Mouse (Mus musculus) left cerebral cortex, postnatal 10 days (tissue): Measurements from ENCODE around the gene Cryga. TPM values are rescaled to one million over a fixed set of nuclear protein-coding genes. Genes with fewer than 3 reads are reported as not detected.
A peak's percentile ranks its signal among the peaks of the same experiment; 100 is the strongest.

Source experiments
- DNase-seq, 2 experiments: peaks; one replicate each; pipeline ENCODE4 v3.0.0; 2021 to 2022; ENCODE audit warnings: low spot score in 2 of 2, mixed read lengths in 1 of 2; ENCODE audit errors: extremely low spot score in 1 of 2
- intact Hi-C: fragments of 180-260 bp; cut with DNase I; formaldehyde crosslinking; loops from one replicate; pipeline ENCODE4 v1.15.1; 2025
- total RNA-seq, 2 experiments: library from RNA; stranded (reverse); gene quantifications; 2 replicates each; pipeline ENCODE4 v1.2.3; 2021

The Cryga gene
- 1 to 10 TPM in 1 of 2 experiments, under 1 TPM in 1; 0.67 to 2.5 TPM for total RNA-seq

DNA sequence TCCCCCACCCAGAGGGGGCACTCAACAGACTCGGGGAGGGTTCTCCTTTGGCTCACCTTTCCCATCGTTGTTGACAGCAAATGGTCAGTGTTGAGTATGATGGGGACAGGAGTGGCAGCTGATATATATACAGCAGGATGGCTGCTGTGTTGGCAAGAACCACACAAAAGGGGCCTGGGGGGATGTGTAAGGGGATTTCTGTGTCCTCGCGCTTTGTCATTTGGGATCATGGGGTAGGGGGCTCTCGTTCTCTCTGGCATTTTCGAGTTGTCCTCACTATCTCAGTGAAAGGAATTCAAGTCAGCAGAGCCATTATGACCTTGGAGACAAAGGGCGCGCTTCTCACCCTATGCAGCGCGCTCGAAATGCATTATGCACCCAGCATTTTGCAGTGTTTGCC is at the start of gene Cryga:
Gene Cryga, minus strand, starts transcription at position 101 of the 400 bp plus-strand sequence.
- DNase-seq = no peak
- intact Hi-C loops = no loop called here

DNA sequence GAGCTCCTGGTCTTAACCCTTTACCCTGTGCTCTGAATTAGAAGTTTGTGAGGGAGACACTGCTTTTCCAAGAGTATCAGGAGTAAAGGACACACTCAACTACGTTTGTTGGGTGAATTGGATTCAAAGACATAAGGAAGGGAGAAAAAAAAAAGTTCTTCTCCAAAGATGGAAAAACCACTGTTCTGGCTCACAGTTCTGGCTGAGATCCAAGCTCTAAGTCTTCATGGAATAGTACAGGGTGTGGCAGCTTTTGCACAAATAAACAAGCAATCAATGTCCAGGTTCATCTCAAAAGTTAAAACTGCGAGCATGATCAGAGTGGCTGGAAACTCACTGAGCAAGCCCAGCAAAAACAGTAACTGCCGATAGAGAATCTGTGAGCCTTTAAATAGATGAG is 44.8 kb upstream of the Cryga start:
- intact Hi-C loops = no loop called here
- no peak for DNase-seq

DNA sequence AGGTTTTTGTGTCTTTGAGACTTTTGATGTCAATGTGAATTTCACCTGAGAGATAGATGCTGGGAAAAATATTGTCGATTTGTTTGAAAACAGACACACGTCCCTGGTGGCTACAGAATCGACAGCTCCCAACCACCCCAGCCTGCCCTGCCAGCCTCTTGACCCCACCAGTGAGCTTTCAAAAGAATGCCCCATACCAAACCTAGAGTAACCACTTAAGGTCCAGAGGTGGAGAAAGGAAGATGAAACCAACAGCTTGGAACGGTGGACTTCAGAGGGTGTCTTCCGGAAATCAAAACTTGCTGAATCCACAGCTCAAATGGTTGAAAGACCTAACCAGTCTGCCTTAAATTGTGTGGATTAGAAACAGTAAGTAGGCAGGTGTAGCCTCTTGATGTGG is 44.2 kb upstream of the Cryga start:
- DNase-seq = no peak
- intact Hi-C loops = no loop called here

DNA sequence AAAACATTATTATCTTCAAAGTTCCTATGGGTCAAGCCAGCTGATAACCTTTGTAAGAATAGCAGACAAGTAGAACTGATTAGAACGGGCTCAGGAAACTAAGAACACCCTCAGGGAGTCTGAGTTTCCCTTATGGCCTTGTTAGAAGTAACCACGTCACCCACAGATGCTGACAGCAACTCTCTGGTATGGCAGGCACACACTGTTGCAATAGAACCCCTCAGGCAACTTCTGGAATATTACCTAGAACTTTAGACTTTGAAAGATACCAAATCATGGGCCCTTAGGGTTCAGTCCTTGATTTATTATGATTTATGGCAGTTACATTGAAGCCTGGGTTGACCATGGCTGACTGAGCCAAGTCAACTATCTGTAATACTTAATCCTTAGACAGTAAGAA is 43.4 kb upstream of the Cryga start:
- intact Hi-C loops = no loop called here
- no peak for DNase-seq

DNA sequence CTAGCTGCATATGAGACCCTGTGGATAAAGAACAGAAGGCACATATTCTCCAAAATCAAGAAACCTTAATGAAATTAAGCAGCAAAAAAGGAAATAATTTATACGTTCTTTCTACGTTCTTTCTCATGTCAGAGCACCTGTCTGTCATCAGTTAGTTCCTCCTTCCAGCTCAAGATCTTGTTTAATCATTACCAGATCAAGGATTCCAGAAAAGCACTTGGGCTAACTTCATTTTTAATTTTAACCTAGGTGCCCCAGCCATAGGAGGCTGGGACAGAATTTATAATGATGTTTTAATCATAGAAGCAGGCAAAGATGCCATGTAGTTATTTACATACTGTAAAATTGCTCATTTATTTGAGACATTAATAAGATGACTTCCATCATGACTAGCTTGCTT is 41.6 kb upstream of the Cryga start:
- intact Hi-C loops = no loop called here
- no peak for DNase-seq

- intact Hi-C loops = no loop called here
Measured at GRCm38 (mm10) chr1:65137560-65137959, 34.4 kb upstream of the Cryga start.

GRCm38 (mm10) chr1:65132833-65133232 is 29.7 kb upstream of the Cryga start:
- DNase-seq = no peak
- intact Hi-C loops = no loop called here

More at GRCm38 (mm10) chr1:65137560-65137959, 34.4 kb upstream of the Cryga start:
- no peak for DNase-seq

- intact Hi-C loops = no loop called here
- no peak for DNase-seq
Measured at GRCm38 (mm10) chr1:65131671-65132070, 28.5 kb upstream of the Cryga start.

DNA sequence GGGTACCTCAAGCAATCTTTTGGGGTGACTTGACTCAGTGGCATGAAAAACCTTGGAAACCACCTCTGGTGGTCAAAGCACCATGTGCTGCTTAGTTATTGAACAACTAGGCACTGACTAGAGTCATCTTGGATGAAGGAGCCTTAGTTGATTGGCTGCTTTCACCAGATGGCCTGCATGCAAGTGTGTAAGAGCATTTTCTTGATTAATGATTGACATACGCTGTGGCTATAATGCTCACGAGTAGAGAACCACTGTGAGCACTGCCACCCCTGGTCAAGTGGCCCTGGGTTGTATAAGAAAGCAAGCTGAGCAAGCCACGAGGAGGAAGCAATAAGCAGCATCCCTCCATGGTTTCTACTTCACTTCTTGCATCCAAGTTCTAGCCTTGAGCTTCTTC is 27.1 kb upstream of the Cryga start:
- intact Hi-C loops = no loop called here
- DNase-seq = no peak

- DNase-seq = no peak
- intact Hi-C loops = no loop called here
Measured at GRCm38 (mm10) chr1:65129634-65130180, 26.5 kb upstream of the Cryga start.

DNA sequence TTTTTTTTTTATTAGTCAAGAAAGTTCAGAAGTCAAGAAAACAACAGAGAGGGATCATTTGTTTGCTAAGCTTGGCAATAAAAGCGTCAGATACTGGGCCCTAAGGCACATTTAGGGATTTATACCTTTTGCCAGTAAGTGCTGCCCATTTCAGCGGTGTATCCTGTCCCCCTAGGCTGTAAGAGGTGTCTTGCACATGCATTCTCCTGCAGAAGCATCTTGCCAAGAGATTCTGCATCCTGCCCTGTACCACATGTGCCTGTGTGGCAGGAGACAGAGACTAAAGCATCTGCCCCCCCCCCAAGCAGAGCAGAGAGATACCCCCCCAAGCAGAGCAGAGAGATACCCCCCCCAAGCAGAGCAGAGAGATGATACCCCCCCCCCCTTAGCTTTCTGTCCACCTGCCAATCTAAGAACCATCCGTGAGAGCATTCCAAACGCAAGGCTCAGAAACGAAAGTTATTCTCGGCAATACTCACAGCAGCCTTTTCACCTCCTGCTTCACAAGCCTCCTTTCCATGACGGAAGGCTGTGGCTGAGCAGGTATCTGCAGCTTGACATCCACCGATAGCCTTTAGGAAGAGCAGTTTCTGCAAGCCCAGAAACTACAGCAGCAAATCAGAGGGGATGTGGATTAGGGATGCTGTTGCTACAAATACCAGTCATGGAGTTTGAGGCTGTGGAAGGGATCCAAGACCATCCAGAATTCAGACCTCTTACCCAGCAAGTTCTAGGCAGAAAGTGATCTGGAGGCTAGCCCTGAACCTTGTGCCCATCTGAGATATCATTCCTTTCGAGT is 19.6 kb upstream of the Cryga start, which contains the start of gene D630023F18Rik:
Gene D630023F18Rik, minus strand, starts transcription at position 641 of the 799 bp plus-strand sequence.
- intact Hi-C loops = no loop called here

DNA sequence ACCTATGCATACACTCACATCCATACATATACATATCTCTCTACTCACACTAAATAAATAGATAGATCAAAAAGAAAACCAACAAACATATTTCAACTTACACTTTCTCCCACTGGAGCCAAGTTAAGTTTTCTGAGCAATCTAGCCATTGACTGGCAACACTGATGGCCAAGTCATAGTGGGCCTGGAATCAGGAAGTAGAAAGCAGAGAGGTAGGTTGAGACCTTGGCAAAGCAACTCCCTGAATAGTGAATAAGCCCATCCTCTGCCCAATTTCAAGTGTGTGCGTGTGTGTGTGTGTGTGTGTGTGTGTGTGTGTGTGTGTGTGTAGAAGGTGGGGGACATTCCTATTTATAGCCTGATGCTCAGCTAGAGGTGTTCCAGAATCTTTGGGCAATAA is 16.3 kb upstream of the Cryga start, which contains the start of gene Gm28845:
Gene Gm28845, minus strand, starts transcription at position 121 of the 400 bp plus-strand sequence.
- intact Hi-C loops = no loop called here
- no peak for DNase-seq

More for the DNA sequence above, 19.6 kb upstream of the Cryga start, which contains the start of gene D630023F18Rik:
- DNase-seq = peak in 1 of 2 experiments; percentile 12

DNA sequence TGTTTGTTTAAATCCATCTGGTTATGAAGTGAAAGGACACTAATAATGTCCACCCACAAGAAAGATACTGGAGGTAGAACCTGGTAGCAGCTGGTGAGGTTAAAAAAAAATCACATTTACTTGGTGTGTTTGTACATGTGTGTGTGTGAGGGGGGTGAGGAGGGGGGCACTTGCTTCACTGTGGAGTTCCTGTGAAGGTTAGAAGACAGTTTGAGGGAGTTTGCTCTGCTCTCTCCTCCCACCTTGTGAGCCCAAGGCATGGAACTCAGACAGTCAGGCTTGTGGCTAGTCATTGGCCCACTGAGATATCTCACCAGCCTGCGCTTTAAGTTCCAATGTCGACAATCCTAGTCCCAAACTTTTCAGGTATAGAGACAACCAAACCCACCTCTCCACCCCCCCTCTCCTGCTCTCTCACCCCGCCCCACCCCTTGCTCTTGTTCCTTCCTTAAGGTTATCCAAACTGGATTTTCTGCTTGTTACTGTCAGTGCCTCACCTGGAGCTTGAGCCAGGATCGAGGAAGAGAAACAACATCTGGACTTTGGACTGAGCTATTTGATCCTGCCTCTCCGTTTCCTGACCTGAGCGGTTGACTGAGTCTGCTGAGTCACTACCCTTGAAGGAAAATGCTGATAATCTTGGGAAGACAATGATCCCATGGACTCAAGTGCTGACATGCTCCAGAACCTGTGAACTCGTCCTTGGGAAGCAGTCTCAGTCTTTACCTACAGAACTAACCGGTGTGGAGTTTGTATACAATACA is 15.2 kb upstream of the Cryga start:
- no peak for DNase-seq
- intact Hi-C loops = no loop called here

GRCm38 (mm10) chr1:65113536-65114172 is 10.5 kb upstream of the Cryga start:
- no peak for DNase-seq
- intact Hi-C loops = loop anchor here (2.0 kb wide), 1 partner anchor 65 kb away; no protein-coding TSS in a partner anchor

DNA sequence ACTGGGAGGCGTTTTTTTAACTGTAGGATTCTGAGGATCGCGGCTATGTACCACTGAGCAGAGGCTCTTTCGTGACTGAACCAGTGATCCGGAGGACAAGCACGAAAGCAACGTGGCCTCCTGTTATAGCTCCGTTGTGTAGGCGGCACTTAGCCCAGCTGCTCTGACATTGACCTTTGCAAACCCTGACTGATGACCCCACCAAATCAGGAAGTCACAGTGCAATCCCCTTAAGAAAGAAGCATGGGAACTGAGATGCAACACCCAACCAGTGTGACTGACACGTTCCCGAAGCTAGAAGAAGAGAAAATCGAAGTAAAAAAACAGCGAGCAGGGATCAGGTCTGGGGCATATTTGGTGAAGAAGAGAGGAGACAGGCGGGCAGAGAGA is 9.6 kb upstream of the Cryga start:
- intact Hi-C loops = loop anchor here (2.0 kb wide), 1 partner anchor 66 kb away; no protein-coding TSS in a partner anchor
- DNase-seq = no peak

DNA sequence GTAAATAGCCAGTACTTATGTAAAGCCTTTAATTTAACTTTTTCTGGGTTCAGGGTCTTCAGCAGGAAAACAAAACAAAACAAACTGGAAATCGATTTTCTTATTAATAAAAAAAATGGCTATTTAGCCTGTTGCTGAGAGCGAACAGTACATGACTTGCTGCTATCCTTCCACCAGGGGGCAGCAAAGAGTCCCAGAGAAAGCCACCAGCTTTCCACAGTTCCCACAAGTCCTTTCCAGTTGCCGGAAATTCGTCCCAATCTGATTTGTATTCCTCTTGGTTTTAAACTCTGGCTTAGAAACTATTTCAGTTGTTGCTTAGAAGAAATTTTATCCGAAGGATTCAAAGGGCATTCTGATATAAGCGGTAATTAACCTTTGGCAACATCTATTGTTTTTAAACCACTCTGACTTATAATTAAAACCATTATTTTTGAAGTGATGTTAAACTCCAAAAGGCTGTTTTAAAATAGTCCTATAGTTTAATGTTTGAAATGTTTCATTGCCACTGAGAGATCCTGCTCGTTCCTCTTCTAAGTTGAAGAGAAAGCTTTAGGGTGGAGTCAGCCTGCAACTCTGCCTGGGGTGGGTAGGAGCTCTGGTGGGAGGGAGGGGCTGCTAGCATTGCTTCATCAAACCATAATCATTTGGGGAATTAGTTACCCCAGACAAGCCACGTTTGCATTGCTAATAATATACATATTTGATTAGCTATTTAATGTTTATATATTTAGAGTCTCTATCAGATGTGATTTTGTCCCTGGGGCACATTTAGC is 9.0 kb upstream of the Cryga start:
- DNase-seq = peak; percentile 74 to 75
- intact Hi-C loops = loop anchor here (2.0 kb wide), 1 partner anchor 67 kb away; no protein-coding TSS in a partner anchor

DNA sequence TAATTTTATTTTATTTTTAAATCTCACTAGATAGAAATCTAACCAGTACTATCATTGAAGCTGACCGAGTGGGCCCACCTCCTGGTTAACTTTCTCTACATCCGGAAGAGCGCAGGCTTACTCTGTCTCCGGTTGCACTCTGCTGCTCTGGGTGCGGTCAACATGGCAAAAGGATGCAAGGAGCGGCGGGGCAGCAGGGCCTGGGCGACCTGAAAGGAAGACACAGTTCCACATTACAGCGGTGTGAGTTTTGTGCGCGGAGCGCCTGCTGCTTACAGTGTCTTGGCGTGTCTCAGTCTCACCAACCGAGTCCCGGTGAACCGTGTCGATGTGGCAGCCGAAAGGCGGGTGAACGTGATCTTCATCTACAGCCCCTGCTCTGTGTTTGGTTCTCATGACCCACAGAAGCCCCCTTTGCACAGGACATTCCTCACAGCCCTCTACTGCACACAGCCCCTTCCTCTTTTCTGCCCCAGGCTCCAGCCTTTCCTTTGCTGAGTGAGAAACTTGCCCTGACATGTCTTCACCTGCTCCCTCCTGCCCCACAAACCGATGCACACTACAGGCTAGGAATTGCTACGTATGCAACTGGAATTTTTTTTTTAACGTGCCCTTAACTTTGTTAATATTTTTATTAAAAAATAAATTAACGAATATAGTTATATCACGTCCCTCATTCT is 6.7 kb upstream of the Cryga start:
- no peak for DNase-seq
- intact Hi-C loops = no loop called here

DNA sequence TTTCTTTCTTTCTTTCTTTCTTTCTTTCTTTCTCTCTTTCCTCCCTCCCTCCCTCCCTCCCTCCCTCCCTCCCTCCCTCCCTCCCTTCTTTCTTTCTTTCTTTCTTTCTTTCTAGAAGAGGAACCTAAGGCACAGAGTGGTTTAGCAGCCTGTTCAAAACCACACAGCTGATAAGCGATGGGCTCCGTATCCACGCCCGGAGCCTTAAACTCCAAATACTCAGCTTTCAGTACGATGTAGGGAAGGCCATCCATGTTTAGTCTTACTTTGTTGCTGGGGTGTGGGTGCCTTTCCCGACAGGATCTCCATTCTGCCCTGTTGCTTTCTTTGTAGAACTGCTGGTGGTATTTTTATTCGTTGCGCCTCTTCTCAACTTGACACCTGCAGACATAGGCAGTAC is 6.0 kb upstream of the Cryga start:
- DNase-seq = no peak
- intact Hi-C loops = no loop called here
